Mouse (Mus musculus) E14TG2a.4 (cell line): ENCODE data around the gene Mtnr1a.

ENCODE experiments used
- H3K27me3 ChIP-seq: 2 replicates; pipeline ENCODE4 v1.6.1; 2014; ENCODE audit warnings: low read length, control low read depth; ENCODE audit not compliant: insufficient read depth
- H3K36me3 ChIP-seq: 2 replicates; pipeline ENCODE4 v1.6.1; 2014; ENCODE audit warnings: low read length, control low read depth; ENCODE audit not compliant: insufficient read depth
- H3K4me1 ChIP-seq: replicated peaks from 2 replicates; pipeline ENCODE4 v1.6.1; 2014; ENCODE audit warnings: low read depth, low read length, control low read depth
- H3K4me3 ChIP-seq: replicated peaks from 2 replicates; pipeline ENCODE4 v1.5.1; 2014; ENCODE audit warnings: mild to moderate bottlenecking, low read length
- H3K9me3 ChIP-seq: 2 replicates; pipeline ENCODE4 v1.6.1; 2014; ENCODE audit warnings: low read length, control low read depth
- CTCF ChIP-seq: conservative IDR thresholded peaks from 2 replicates; pipeline ENCODE4 v1.5.1; 2014; ENCODE audit warnings: low read length
- NANOG ChIP-seq: IDR thresholded peaks from 2 replicates; pipeline ENCODE4 v1.6.1; 2014; ENCODE audit warnings: borderline replicate concordance, low read length, mixed read lengths
- POU5F1 ChIP-seq: IDR thresholded peaks from 2 replicates; pipeline ENCODE4 v1.6.1; 2014; ENCODE audit warnings: low read length, borderline replicate concordance

Gene Mtnr1a

GRCm38 (mm10) chr8:45068759-45069386 lies at the start of gene Mtnr1a:
Gene Mtnr1a (plus strand): TSS chr8:45069137.
- Histone ChIP-seq H3K9me3 (no peaks in the 10 kb centered on the region), H3K27me3 (no peaks in the 10 kb centered on the region), H3K4me1 (peaks cover 38% of the 10 kb centered on the region), H3K36me3 (0 out of 2 replicates have a peak, but pooled peaks cover 9% of the 10 kb centered on the region), H3K4me3 (peak within 1 kb of the TSS; percentile 66)
- TF ChIP-seq CTCF = peak; percentile 67
- TF ChIP-seq POU5F1 = no peak

- Histone ChIP-seq H3K9me3 (no peaks in the 10 kb centered on the region), H3K36me3 (peaks cover 94% of the 10 kb centered on the region), H3K27me3 (no peaks in the 10 kb centered on the region), H3K4me3 (no peak overlapping the region), H3K4me1 (peaks cover 28% of the 10 kb centered on the region)
- TF ChIP-seq CTCF = no peak
- TF ChIP-seq POU5F1 = no peak
- TF ChIP-seq NANOG = no peak
Observed at GRCm38 (mm10) chr8:45019241-45019640, 49.7 kb upstream of the Mtnr1a start.

- peaks cover 94% of the 10 kb centered on the region for H3K36me3 ChIP-seq
- no peaks in the 10 kb centered on the region for H3K27me3 ChIP-seq
- no peak overlapping the region for H3K4me3 ChIP-seq
- peaks cover 29% of the 10 kb centered on the region for H3K4me1 ChIP-seq
- no peak for TF ChIP-seq CTCF
- TF ChIP-seq NANOG = no peak
- no peak for TF ChIP-seq POU5F1
- H3K9me3 ChIP-seq = no peaks in the 10 kb centered on the region
Observed at GRCm38 (mm10) chr8:45021171-45021570, 47.8 kb upstream of the Mtnr1a start.

GRCm38 (mm10) chr8:45021911-45022665 lies 46.8 kb upstream of the Mtnr1a start:
- H3K27me3 ChIP-seq = no peaks in the 10 kb centered on the region
- TF ChIP-seq POU5F1 (no peak), CTCF (no peak), NANOG (no peak)

GRCm38 (mm10) chr8:45028081-45028497 lies 40.8 kb upstream of the Mtnr1a start:
- Histone ChIP-seq H3K36me3 (peaks cover 98% of the 10 kb centered on the region), H3K4me1 (peaks cover 27% of the 10 kb centered on the region), H3K27me3 (no peaks in the 10 kb centered on the region), H3K4me3 (no peak overlapping the region), H3K9me3 (no peaks in the 10 kb centered on the region)
- no peak for TF ChIP-seq NANOG
- no peak for TF ChIP-seq CTCF
- no peak for TF ChIP-seq POU5F1

More at GRCm38 (mm10) chr8:45021911-45022665, 46.8 kb upstream of the Mtnr1a start:
- Histone ChIP-seq H3K9me3 (no peaks in the 10 kb centered on the region), H3K4me3 (no peak overlapping the region), H3K4me1 (peaks cover 29% of the 10 kb centered on the region), H3K36me3 (peaks cover 96% of the 10 kb centered on the region)

GRCm38 (mm10) chr8:45038350-45038749 lies 30.6 kb upstream of the Mtnr1a start:
- Histone ChIP-seq H3K9me3 (no peaks in the 10 kb centered on the region), H3K27me3 (no peaks in the 10 kb centered on the region), H3K4me3 (no peak overlapping the region), H3K36me3 (peaks cover 94% of the 10 kb centered on the region), H3K4me1 (peaks cover 19% of the 10 kb centered on the region; the same call in 1 of the 2 replicates)
- TF ChIP-seq NANOG = no peak
- TF ChIP-seq CTCF = no peak
- TF ChIP-seq POU5F1 = no peak

- TF ChIP-seq NANOG = no peak
- TF ChIP-seq POU5F1 = no peak
- TF ChIP-seq CTCF = no peak
- H3K36me3 ChIP-seq = peaks cover 95% of the 10 kb centered on the region
- H3K9me3 ChIP-seq = no peaks in the 10 kb centered on the region
- peaks cover 19% of the 10 kb centered on the region for H3K4me1 ChIP-seq
- H3K27me3 ChIP-seq = no peaks in the 10 kb centered on the region
- peak overlapping the region; percentile 41 for H3K4me3 ChIP-seq
Observed at GRCm38 (mm10) chr8:45044160-45044559, 24.8 kb upstream of the Mtnr1a start.

- no peaks in the 10 kb centered on the region for H3K27me3 ChIP-seq
- H3K9me3 ChIP-seq = peaks cover 2% of the 10 kb centered on the region
- H3K4me1 ChIP-seq = peaks cover 18% of the 10 kb centered on the region
- peak overlapping the region; percentile 41; the same call in 1 of the 2 replicates for H3K4me3 ChIP-seq
- no peak for TF ChIP-seq POU5F1
- no peak for TF ChIP-seq NANOG
- TF ChIP-seq CTCF = no peak
- peaks cover 87% of the 10 kb centered on the region for H3K36me3 ChIP-seq
Observed at GRCm38 (mm10) chr8:45050451-45050850, 18.5 kb upstream of the Mtnr1a start.

GRCm38 (mm10) chr8:45051236-45051635 lies 17.7 kb upstream of the Mtnr1a start:
- Histone ChIP-seq H3K36me3 (peaks cover 86% of the 10 kb centered on the region), H3K9me3 (peaks cover 5% of the 10 kb centered on the region), H3K4me3 (peak overlapping the region; percentile 41; the same call in 1 of the 2 replicates), H3K27me3 (no peaks in the 10 kb centered on the region), H3K4me1 (peaks cover 18% of the 10 kb centered on the region)
- no peak for TF ChIP-seq NANOG
- TF ChIP-seq POU5F1 = no peak
- TF ChIP-seq CTCF = no peak
